Mouse (Mus musculus) cerebellum, adult 2 months (tissue): ENCODE measurements around the gene Abcb11. TPM values are rescaled to one million over a fixed set of nuclear protein-coding genes. Genes with fewer than 3 reads are reported as not detected.

Experiments used
- DNase-seq, 2 experiments: peaks; one replicate each; pipeline ENCODE4 v3.0.0; 2021
- H3K27ac ChIP-seq: fragments of 200-500 bp; 2 replicates; pipeline ENCODE4 v1.5.1; 2012; ENCODE audit warnings: low read length, control low read depth, inconsistent platforms; ENCODE audit not compliant: insufficient read depth
- H3K27me3 ChIP-seq: fragments of 200-500 bp; 2 replicates; pipeline ENCODE4 v1.6.1; 2012; ENCODE audit warnings: inconsistent platforms, mild to moderate bottlenecking, low read length, moderate library complexity; ENCODE audit not compliant: control insufficient read depth, insufficient read depth
- H3K4me1 ChIP-seq: fragments of 200-500 bp; 2 replicates; pipeline ENCODE4 v1.6.1; 2011; ENCODE audit warnings: low read length; ENCODE audit not compliant: control insufficient read depth, insufficient read depth
- H3K4me3 ChIP-seq: fragments of 200-500 bp; replicated peaks from 2 replicates; pipeline ENCODE3; 2011; ENCODE audit warnings: mild to moderate bottlenecking, low read depth, low read length, control low read depth; ENCODE audit not compliant: insufficient read depth
- CTCF ChIP-seq: fragments of 200-500 bp; IDR thresholded peaks from 2 replicates; pipeline ENCODE4 v1.5.1; 2011; ENCODE audit warnings: low read depth, mild to moderate bottlenecking, control low read depth, low read length, moderate library complexity, borderline replicate concordance; ENCODE audit not compliant: insufficient read depth
- POLR2A ChIP-seq: fragments of 200-500 bp; IDR thresholded peaks from 2 replicates; pipeline ENCODE4 v1.6.1; 2011; ENCODE audit warnings: low read length, control low read depth, borderline replicate concordance; ENCODE audit not compliant: insufficient read depth
- WGBS: fragments of 180-500 bp; shearing (Covaris S2); methylation state at CpG from one replicate; pipeline ENCODE4 v1.1.7; 2018; 5-methylcytosine and 5-hydroxymethylcytosine counted together
- polyA plus RNA-seq: library from polyadenylated mRNA; depleted of rRNA; stranded (reverse); fragments of >200 nt; gene quantifications from 2 replicates; pipeline ENCODE4 v1.2.3, GENCODE M21; 2012

Gene Abcb11
- polyA plus RNA-seq, 1 experiment: not detected

DNA sequence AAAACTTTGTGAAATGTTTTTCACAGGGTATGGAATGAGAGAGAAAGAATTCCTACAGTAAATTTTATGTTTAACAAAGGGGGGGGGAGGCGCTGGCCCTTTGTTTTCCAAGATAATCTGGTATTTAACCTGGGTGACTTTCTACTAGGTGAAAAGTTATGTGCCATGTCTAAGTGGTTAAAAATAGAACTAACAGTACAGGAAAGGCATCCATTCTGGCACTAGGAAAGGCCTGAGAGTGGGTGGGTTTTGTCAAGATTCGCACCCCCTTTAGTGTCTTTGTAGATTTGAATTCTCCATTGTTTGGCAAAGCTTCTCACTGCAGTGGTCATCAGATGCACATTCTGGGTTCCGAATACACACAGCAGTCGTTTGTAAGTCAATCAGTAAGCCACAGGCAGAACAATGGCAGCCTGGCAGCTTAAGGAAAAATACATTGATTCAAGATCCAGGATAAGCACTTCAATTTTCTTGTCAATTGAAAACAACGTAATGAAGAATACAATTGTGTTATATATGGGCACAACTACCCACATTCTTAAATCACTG is 120.5 kb downstream of the Abcb11 start:
- TF ChIP-seq POLR2A (no peak), CTCF (no peak)
- Histone ChIP-seq H3K4me1 (no peaks in the 10 kb centered on the region), H3K27ac (no peak overlapping the region), H3K4me3 (no peak overlapping the region), H3K27me3 (no peaks in the 10 kb centered on the region)
- WGBS: 45% methylated on average over 5 of the region's 5 CpGs
- no peak for DNase-seq

DNA sequence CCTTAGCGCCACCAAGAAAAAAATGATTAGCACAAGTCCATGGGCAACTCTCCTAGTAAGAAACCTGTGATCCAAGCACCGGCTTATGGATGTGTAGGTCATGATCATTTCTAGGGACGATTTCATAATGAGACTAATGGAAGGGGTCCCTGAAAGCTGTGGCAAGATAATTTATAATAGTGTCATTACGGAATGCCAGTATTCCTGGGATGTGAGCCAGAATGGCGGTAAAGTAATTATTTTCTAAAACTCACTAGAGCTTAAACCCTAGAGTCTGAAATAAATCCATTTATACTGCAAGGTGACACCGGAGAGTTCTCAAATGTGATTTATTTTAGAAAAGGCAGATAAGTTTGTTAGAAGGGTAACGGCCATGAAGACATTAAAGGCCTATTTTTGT is 127.2 kb downstream of the Abcb11 start:
- Histone ChIP-seq H3K27me3 (no peaks in the 10 kb centered on the region), H3K4me3 (no peak overlapping the region), H3K4me1 (no peaks in the 10 kb centered on the region), H3K27ac (no peak overlapping the region)
- TF ChIP-seq CTCF (no peak), POLR2A (no peak)
- 68% methylated on average over 7 of the region's 7 CpGs for WGBS
- DNase-seq: no peak

DNA sequence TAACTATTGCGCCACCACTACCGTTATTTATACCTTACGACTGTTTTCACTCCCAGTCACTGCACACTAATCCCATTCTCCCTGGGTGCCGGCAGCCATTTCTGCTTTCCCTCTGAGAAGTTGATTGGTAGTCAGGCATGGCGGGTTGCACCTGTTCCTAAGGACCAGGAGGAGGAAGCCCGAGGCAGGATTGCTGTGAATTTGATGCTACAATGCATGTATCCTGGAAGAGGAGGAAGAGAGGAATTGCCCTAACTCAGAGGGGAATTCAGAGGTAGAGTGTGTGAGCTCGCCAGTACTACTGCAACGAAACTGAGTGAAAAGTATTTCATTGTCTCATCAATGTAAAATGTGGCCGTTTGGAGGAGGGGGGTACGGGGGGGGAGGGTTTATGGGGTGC is 129.8 kb downstream of the Abcb11 start:
- Histone ChIP-seq H3K4me3 (no peak overlapping the region), H3K4me1 (no peaks in the 10 kb centered on the region), H3K27me3 (no peaks in the 10 kb centered on the region), H3K27ac (no peak overlapping the region)
- no peak for TF ChIP-seq CTCF
- TF ChIP-seq POLR2A: no peak
- WGBS: 63% methylated on average over 10 of the region's 10 CpGs
- DNase-seq: no peak

DNA sequence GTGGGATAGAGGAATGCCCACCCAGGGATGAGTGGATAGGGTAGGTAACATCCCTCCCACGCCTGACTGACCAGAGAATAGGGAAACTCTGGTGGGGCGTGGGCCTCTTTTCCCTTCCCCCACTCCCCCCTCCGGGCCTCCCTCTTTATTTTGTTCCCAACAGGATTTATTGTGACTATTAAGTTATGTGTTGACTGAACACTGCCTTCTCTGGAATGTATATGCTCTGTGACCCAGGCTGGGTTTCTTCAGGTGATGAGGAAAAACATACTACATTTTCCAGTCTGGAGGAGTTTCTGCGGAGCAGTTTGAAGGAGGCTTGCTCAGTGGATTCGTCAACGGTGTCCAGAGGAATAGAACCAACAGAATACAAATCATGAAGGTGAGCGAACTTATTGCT is 131.6 kb downstream of the Abcb11 start, which contains the start of gene G6pc2:
Gene G6pc2, plus strand, starts transcription at position 301 of the 400 bp plus-strand sequence.
- 80% methylated on average over 7 of the region's 7 CpGs for WGBS
- TF ChIP-seq POLR2A: no peak
- TF ChIP-seq CTCF: no peak

DNA sequence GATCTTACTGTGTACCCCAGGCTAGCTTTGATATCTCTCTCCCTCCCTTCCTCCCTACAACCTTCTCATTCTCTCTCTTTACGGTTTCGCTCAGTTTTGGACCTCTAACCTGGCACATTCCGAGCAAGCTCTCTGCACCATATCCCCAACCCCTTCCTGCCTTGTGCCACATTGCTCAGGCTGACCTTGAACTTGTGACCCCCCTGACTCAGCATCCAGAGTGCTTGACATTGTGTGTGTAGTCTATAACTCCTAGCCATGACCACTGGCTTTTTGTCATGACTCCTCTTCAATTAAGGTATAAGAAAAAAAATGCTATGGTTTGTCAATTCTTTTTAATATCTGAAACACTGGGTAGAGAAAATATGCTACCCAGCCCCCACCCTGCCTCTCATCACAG is 132.7 kb downstream of the Abcb11 start:
- WGBS: 85% methylated on average over 3 of the region's 3 CpGs
- no peak for TF ChIP-seq CTCF
- no peak for TF ChIP-seq POLR2A
- Histone ChIP-seq H3K4me1 (no peaks in the 10 kb centered on the region), H3K27ac (no peak overlapping the region), H3K4me3 (no peak overlapping the region), H3K27me3 (no peaks in the 10 kb centered on the region)
- no peak for DNase-seq

More for the DNA sequence above, 131.6 kb downstream of the Abcb11 start, which contains the start of gene G6pc2:
- Histone ChIP-seq H3K4me1 (no peaks in the 10 kb centered on the region), H3K27ac (no peak within 1 kb of the TSS), H3K4me3 (no peak within 1 kb of the TSS), H3K27me3 (no peaks in the 10 kb centered on the region)
- DNase-seq: no peak

DNA sequence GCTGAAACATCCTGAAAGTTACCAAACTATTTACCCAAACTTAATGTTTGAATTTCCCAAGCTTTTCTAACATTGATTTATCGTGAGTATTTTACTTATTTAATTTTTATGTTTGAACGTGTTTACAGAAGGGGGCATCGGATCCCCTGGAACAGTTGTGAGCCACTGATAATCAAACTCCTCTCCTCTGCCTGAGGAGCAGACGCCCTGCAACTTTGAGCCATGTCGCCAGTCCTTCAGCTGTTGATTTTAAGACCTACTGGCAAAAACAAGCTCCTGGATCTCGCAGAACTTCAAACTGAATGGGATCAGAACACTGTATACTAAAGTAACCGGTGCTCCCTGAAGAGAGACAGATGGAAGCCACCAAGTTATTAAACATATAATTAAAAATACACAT is 135.9 kb downstream of the Abcb11 start:
- Histone ChIP-seq H3K4me3 (no peak overlapping the region), H3K27me3 (no peaks in the 10 kb centered on the region), H3K27ac (no peak overlapping the region), H3K4me1 (no peaks in the 10 kb centered on the region)
- no peak for DNase-seq
- TF ChIP-seq POLR2A (no peak), CTCF (no peak)
- 16% methylated on average over 7 of the region's 7 CpGs for WGBS

DNA sequence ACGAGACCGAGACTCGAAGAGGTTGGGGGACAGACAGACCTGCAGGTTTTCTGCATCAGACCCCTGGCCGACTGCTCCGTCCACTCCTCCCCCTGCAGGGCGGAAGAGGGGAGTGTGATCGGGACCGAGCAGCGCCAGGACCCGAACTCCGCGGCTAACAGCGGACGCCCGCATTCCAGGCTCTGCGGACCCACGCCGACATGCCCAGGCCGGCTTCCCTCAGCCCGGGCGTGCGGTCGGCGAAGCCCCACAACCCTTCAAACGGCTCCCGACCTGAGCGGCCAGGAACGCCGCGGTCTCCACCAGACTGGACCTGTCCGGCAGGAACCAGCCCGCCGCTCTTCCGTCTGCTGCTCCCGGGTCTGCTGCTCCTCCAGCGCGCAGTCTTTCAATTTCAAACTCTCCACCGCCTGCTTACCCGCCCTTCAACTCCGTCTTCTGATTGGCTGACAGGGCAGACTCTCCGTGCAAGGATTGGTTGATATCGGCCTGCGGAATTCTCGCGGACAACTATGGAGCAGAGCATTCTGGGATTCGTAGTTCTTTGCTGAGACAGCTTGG is 136.5 kb downstream of the Abcb11 start, which contains the start of gene Spc25:
Gene Spc25, minus strand, starts transcription at position 404 of the 561 bp plus-strand sequence.
- peak within 1 kb of the TSS; percentile 57 for H3K4me3 ChIP-seq
- no peak for TF ChIP-seq POLR2A
- no peak for TF ChIP-seq CTCF
- H3K4me1 ChIP-seq: no peaks in the 10 kb centered on the region
- H3K27me3 ChIP-seq: no peaks in the 10 kb centered on the region
- DNase-seq: peak; percentile 87 to 92
- under 1% methylated on average over 46 of the region's 46 CpGs for WGBS
- H3K27ac ChIP-seq: no peak within 1 kb of the TSS

DNA sequence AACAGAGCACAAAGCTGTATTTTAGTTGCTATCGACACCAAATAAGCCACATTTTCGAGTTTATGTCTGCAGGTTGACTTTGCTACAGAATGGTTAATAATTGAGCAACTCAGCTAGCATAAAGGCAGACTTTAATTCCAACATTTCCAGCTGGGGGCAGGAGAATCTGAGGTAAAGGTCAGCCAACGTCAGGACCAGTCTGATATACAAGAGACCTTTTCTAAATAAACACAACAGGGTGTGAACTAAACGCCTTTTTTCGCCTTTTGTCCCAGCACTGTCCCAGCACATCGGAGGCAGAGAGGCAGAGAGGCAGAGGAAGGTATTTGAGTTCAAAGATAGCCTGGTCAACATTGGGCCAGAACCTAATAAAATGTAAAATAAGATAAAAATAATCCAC is 137.2 kb downstream of the Abcb11 start:
- Histone ChIP-seq H3K27me3 (no peaks in the 10 kb centered on the region), H3K27ac (no peak overlapping the region), H3K4me3 (no peak overlapping the region), H3K4me1 (no peaks in the 10 kb centered on the region)
- 14% methylated on average over 6 of the region's 6 CpGs for WGBS
- no peak for TF ChIP-seq POLR2A
- no peak for DNase-seq

DNA sequence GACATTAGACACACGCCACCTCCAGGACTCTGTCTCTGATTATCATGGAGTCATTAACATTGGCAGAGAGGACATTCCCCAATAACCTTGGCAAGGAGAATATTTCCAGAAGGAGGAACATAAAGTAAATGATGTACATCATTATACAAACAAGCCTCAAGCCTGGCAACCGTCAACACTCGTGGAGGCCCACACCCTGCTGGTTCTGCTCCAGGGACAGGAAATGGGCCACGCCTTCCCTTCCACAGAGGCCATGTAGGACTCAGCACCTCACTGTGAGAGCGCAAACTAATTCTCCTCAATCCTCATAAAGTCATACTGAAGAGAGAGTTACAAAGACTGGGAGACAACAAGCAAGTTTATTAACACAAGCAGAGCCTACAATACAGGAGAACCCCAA is 148.9 kb downstream of the Abcb11 start:
- TF ChIP-seq CTCF: no peak
- TF ChIP-seq POLR2A: no peak
- 86% methylated on average over 5 of the region's 5 CpGs for WGBS
- Histone ChIP-seq H3K27me3 (no peaks in the 10 kb centered on the region), H3K4me3 (no peak overlapping the region), H3K27ac (no peak overlapping the region), H3K4me1 (no peaks in the 10 kb centered on the region)
- DNase-seq: no peak
